Mouse (Mus musculus): ENCODE results near the gene Pde2a. TPM values are rescaled to one million over a fixed set of nuclear protein-coding genes. Genes with fewer than 3 reads are reported as not detected.

Pde2a gene
- total and polyA plus RNA-seq, 3 experiments = 0.08 to 0.40 TPM; not detected in 1

- no peak overlapping the region for H3K4me2 ChIP-seq (ENCODE audit: insufficient read depth, low read depth, poor library complexity, severe bottlenecking)
- H3K27ac ChIP-seq (ENCODE audit: insufficient read depth, low read depth) = no peak overlapping the region
- H3K27me3 ChIP-seq (replicated peaks) = no peaks in the 10 kb centered on the region
- no peaks in the 10 kb centered on the region for H3K79me2 ChIP-seq (replicated peaks; ENCODE audit: control insufficient read depth, extremely low read depth, insufficient read depth, poor library complexity, severe bottlenecking)
- no peak overlapping the region for H3K4me3 ChIP-seq (replicated peaks in 1 of 3; ENCODE audit: low read depth in 2 of 3, low read length in 2 of 3, poor library complexity in 1 of 3)
- in situ Hi-C loops (cut with MboI; ENCODE audit: low pct_ligation_motif_present, low pct_unique_long_range_greater_than_20kb, low sequenced_read_pairs) (loop anchor here (25.0 kb wide), 1 partner anchor 98 kb away; no protein-coding TSS in a partner anchor), dilution Hi-C loops (cut with MboI; ENCODE audit: extremely low pct_ligation_motif_present, extremely low pct_unique_long_range_greater_than_20kb, low sequenced_read_pairs) (no loop called here)
- H3K9me3 ChIP-seq (replicated peaks; ENCODE audit: low read length) = peaks cover 2% of the 10 kb centered on the region
- no peak for TF ChIP-seq TCF12 (IDR thresholded peaks at IDR 0.05; ENCODE audit: low read depth, low read length)
- TF ChIP-seq ETS1 (conservative IDR thresholded peaks at IDR 0.05; ENCODE audit: low read depth, low read length) = no peak
- no peak for TF ChIP-seq CHD2 (IDR thresholded peaks at IDR 0.05; ENCODE audit: low read length)
- no peak for TF ChIP-seq ZMIZ1 (IDR thresholded peaks at IDR 0.05; ENCODE audit: low read depth, low read length)
- TF ChIP-seq MYC (IDR thresholded peaks at IDR 0.05; ENCODE audit: low read depth, low read length) = no peak
- no peak for TF ChIP-seq JUN (IDR thresholded peaks at IDR 0.05; ENCODE audit: insufficient read depth, low read depth, low read length)
- no peak for TF ChIP-seq USF1 (IDR thresholded peaks at IDR 0.05; ENCODE audit: low read depth, low read length)
- no peak for TF ChIP-seq E2F4 (IDR thresholded peaks at IDR 0.05; ENCODE audit: insufficient replicate concordance, low read depth, low read length)
- TF ChIP-seq HCFC1 (IDR thresholded peaks at IDR 0.05; ENCODE audit: low read depth, low read length) = no peak
- peaks cover 0 to 3% of the 10 kb centered on the region in 2 experiments; a peak in 3 of 4 replicates for H3K4me1 ChIP-seq (ENCODE audit: control insufficient read depth in 1 of 2, insufficient read depth in 2 of 2)
- peaks cover 29 to 83% of the 10 kb centered on the region in 2 experiments for H3K36me3 ChIP-seq (replicated peaks in 1 of 2; ENCODE audit: control insufficient read depth in 1 of 2, insufficient read depth in 1 of 2, low read length in 1 of 2)
- H3K9ac ChIP-seq (ENCODE audit: insufficient read depth, low read depth) = no peak overlapping the region
- no peak for DNase-seq (ENCODE audit: extremely low read depth)
These were observed 7.3 kb upstream of the Pde2a start for GRCm38 (mm10) chr7:101414209-101414608.

- H3K27ac ChIP-seq (ENCODE audit: insufficient read depth, low read depth) = no peak overlapping the region
- peaks cover 0 to 3% of the 10 kb centered on the region in 2 experiments; a peak in 3 of 4 replicates for H3K4me1 ChIP-seq (ENCODE audit: control insufficient read depth in 1 of 2, insufficient read depth in 2 of 2)
- no peak for TF ChIP-seq NELFE (IDR thresholded peaks at IDR 0.05; ENCODE audit: low read depth, low read length)
- H3K9me3 ChIP-seq (replicated peaks; ENCODE audit: low read length) = no peaks in the 10 kb centered on the region
- no peaks in the 10 kb centered on the region for H3K27me3 ChIP-seq (replicated peaks)
- H3K79me2 ChIP-seq (replicated peaks; ENCODE audit: control insufficient read depth, extremely low read depth, insufficient read depth, poor library complexity, severe bottlenecking) = no peaks in the 10 kb centered on the region
- DNase-seq (ENCODE audit: extremely low read depth) = no peak
- dilution Hi-C loops (cut with MboI; ENCODE audit: extremely low pct_ligation_motif_present, extremely low pct_unique_long_range_greater_than_20kb, low sequenced_read_pairs) (no loop called here), in situ Hi-C loops (cut with MboI; ENCODE audit: low pct_ligation_motif_present, low pct_unique_long_range_greater_than_20kb, low sequenced_read_pairs) (loop anchor here (25.0 kb wide), 1 partner anchor 97 kb away; no protein-coding TSS in a partner anchor)
- no peak overlapping the region for H3K9ac ChIP-seq (ENCODE audit: insufficient read depth, low read depth)
- peaks cover 28 to 76% of the 10 kb centered on the region in 2 experiments for H3K36me3 ChIP-seq (replicated peaks in 1 of 2; ENCODE audit: control insufficient read depth in 1 of 2, insufficient read depth in 1 of 2, low read length in 1 of 2)
- no peak overlapping the region for H3K4me2 ChIP-seq (ENCODE audit: insufficient read depth, low read depth, poor library complexity, severe bottlenecking)
- H3K4me3 ChIP-seq (replicated peaks in 1 of 3; ENCODE audit: low read depth in 2 of 3, low read length in 2 of 3, poor library complexity in 1 of 3) = no peak overlapping the region
These were observed 6.6 kb upstream of the Pde2a start for GRCm38 (mm10) chr7:101414661-101415511.

All from CH12.LX (cell line).